Mouse (Mus musculus): ENCODE measurements around the gene Fam173b. TPM values are rescaled to one million over a fixed set of nuclear protein-coding genes. Genes with fewer than 3 reads are reported as not detected.

Fam173b gene
- polyA plus RNA-seq, 1 experiment: 0.71 TPM

DNA sequence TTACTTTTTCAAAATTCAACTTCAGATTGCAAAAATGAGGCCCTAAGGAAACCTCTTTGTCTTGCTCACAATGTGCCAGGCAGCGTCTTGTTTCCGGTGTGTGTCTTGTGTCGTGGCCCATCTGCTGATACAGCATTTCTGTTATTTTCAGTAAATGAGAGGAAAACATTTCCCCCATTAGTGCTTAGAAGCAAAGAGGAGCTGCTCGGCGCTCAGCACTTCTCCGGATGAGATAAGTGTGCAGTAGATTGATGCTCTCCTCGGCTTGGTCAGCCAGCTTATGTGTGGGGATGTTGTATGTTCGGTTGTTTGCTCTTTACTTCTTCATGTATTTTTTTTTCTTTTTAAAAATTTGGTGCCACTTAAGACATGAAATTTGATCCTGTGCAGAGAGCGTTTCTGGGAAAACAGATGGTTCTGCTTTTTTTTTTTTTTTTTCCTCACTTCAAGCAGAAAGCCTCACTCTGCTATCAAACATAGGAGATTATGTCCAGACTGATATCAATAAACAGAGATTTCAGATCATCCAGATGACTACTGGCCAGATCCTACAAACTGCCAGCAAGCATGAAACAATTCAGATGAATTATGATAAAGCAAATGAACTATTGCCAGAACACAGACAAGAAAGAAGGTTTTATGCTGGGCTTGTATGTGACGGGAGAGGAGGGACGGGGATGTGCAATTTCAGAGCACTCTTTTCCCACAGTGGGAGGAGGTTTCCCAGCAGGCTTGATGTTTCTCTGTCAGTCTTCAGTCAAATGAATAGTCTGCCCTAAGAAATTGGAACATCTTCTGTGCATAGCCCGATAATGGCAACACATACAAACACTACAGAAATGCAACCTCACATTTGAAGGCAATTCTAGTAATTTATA lies 25.9 kb downstream of the Fam173b start:
- Histone ChIP-seq H3K36me3 (ENCODE audit: control insufficient read depth) (peaks cover 2% of the 10 kb centered on the region; the same call in 1 of the 2 replicates), H3K27me3 (ENCODE audit: control insufficient read depth) (no peaks in the 10 kb centered on the region), H3K4me3 (replicated peaks) (no peak overlapping the region), H3K4me1 (ENCODE audit: control insufficient read depth) (no peaks in the 10 kb centered on the region), H3K9me3 (ENCODE audit: control insufficient read depth, low read length) (no peaks in the 10 kb centered on the region)
- TF ChIP-seq TAL1 (IDR thresholded peaks at IDR 0.05; ENCODE audit: low read length) (no peak), GATA1 (IDR thresholded peaks at IDR 0.05; ENCODE audit: low read length) (no peak)

- Histone ChIP-seq H3K4me3 (replicated peaks) (no peak overlapping the region), H3K36me3 (ENCODE audit: control insufficient read depth) (no peaks in the 10 kb centered on the region), H3K27me3 (ENCODE audit: control insufficient read depth) (no peaks in the 10 kb centered on the region), H3K4me1 (ENCODE audit: control insufficient read depth) (no peaks in the 10 kb centered on the region), H3K9me3 (ENCODE audit: control insufficient read depth, low read length) (no peaks in the 10 kb centered on the region)
- TF ChIP-seq TAL1 (IDR thresholded peaks at IDR 0.05; ENCODE audit: low read length) (no peak), GATA1 (IDR thresholded peaks at IDR 0.05; ENCODE audit: low read length) (no peak)
These were observed 26.5 kb downstream of the Fam173b start for GRCm38 (mm10) chr15:31628180-31628579.

DNA sequence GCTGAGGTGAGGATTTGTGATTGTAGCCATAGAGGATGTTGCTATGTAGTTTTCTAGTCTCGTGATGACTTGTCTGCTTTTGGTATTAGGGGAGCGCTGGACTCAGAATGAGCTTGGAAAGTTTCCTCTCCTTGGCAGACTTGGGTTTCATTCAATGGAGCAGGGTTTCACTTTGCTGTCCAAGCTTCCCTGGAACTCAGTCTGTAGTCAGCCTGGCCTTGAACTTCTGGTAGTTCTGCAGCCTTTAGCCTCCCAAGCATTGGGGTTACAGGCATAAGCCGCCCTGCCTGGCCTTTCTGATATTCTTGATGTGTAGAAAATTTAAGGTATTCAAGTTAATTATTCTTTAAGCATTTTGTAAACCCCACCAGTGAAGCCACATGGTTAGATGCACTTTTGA lies 27.9 kb downstream of the Fam173b start:
- Histone ChIP-seq H3K9me3 (ENCODE audit: control insufficient read depth, low read length) (no peaks in the 10 kb centered on the region), H3K4me3 (replicated peaks) (no peak overlapping the region), H3K4me1 (ENCODE audit: control insufficient read depth) (no peaks in the 10 kb centered on the region), H3K36me3 (ENCODE audit: control insufficient read depth) (no peaks in the 10 kb centered on the region), H3K27me3 (ENCODE audit: control insufficient read depth) (no peaks in the 10 kb centered on the region)
- no peak for TF ChIP-seq GATA1 (IDR thresholded peaks at IDR 0.05; ENCODE audit: low read length)
- no peak for TF ChIP-seq TAL1 (IDR thresholded peaks at IDR 0.05; ENCODE audit: low read length)

- no peak overlapping the region for H3K4me3 ChIP-seq (replicated peaks)
- TF ChIP-seq TAL1 (IDR thresholded peaks at IDR 0.05; ENCODE audit: low read length) (no peak), GATA1 (IDR thresholded peaks at IDR 0.05; ENCODE audit: low read length) (no peak)
These were observed 29.8 kb downstream of the Fam173b start for GRCm38 (mm10) chr15:31631396-31631858.

DNA sequence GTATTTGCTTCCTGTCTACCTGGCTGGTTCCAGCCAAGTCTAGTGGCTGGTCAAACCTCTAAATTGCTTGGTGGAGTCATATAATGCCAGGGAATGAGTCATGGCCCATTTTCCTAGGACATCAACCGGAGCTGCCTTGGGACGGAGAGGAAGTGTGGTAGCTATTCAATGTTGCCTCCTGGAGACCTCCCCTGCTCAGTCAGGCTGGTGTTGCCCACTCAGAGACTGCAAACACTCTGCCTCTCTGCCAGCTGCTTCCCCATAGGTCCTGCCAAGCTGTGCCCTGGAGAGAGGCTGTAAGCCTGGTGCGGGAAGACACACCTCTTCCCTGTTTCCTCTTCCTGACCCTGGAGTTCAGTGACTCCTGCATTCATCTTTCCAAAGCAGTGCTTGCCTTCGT lies 30.8 kb downstream of the Fam173b start:
- no peaks in the 10 kb centered on the region for H3K4me1 ChIP-seq (ENCODE audit: control insufficient read depth)
- no peaks in the 10 kb centered on the region for H3K27me3 ChIP-seq (ENCODE audit: control insufficient read depth)
- no peak for TF ChIP-seq TAL1 (IDR thresholded peaks at IDR 0.05; ENCODE audit: low read length)
- TF ChIP-seq GATA1 (IDR thresholded peaks at IDR 0.05; ENCODE audit: low read length): no peak
- no peak overlapping the region for H3K4me3 ChIP-seq (replicated peaks)
- no peaks in the 10 kb centered on the region for H3K36me3 ChIP-seq (ENCODE audit: control insufficient read depth)
- H3K9me3 ChIP-seq (ENCODE audit: control insufficient read depth, low read length): no peaks in the 10 kb centered on the region

More at GRCm38 (mm10) chr15:31631396-31631858, 29.8 kb downstream of the Fam173b start:
- H3K4me1 ChIP-seq (ENCODE audit: control insufficient read depth): no peaks in the 10 kb centered on the region
- no peaks in the 10 kb centered on the region for H3K36me3 ChIP-seq (ENCODE audit: control insufficient read depth)
- H3K27me3 ChIP-seq (ENCODE audit: control insufficient read depth): no peaks in the 10 kb centered on the region
- no peaks in the 10 kb centered on the region for H3K9me3 ChIP-seq (ENCODE audit: control insufficient read depth, low read length)

DNA sequence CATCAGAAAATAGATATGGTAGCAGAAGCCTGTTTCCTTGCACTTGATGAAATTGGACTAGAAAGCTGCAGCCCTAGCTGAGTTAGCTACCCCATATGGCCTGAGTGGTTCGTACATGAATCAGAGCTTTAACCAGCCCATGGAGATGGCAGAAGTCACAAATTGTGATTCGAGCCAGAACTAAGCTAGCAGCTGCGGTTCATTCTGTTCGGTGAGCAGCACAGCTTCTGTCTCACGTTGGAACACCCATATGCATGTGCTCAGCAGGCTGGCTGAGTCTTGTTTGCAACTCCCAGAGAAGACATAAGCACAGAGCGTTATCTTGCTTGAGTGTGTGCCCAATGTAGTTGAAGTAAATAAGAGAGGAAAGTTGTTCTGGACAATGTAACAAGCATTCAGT lies 32.9 kb downstream of the Fam173b start:
- TF ChIP-seq TAL1 (IDR thresholded peaks at IDR 0.05; ENCODE audit: low read length): no peak
- Histone ChIP-seq H3K4me1 (ENCODE audit: control insufficient read depth) (no peaks in the 10 kb centered on the region), H3K9me3 (ENCODE audit: control insufficient read depth, low read length) (no peaks in the 10 kb centered on the region), H3K27me3 (ENCODE audit: control insufficient read depth) (no peaks in the 10 kb centered on the region), H3K36me3 (ENCODE audit: control insufficient read depth) (no peaks in the 10 kb centered on the region), H3K4me3 (replicated peaks) (no peak overlapping the region)

DNA sequence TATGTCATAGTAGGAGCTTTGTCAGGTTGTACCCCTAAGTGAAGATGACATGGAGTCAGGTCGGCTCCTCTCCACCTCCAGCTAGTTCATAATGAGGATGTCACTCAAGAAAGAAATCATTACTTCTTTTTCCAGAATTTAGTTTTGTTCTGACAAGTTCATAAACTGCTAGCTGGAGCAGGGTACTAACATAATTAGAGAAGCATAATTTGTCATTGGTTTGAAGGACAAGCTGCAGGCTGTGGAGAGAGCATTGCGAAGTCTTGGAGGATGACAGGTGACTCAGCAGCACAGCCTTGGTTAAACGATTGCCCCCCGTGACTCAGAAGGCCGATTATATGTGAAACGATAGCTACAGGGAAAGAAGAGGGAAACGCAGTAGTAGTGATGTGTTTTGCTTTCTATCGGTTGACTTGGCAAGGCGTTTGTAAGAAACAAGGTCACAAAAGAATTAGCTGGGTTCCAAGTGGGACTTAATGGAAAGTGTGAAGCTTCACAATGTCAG lies 34.5 kb downstream of the Fam173b start:
- Histone ChIP-seq H3K4me3 (replicated peaks) (no peak overlapping the region), H3K4me1 (ENCODE audit: control insufficient read depth) (no peaks in the 10 kb centered on the region), H3K9me3 (ENCODE audit: control insufficient read depth, low read length) (no peaks in the 10 kb centered on the region), H3K36me3 (ENCODE audit: control insufficient read depth) (no peaks in the 10 kb centered on the region), H3K27me3 (ENCODE audit: control insufficient read depth) (no peaks in the 10 kb centered on the region)
- TF ChIP-seq TAL1 (IDR thresholded peaks at IDR 0.05; ENCODE audit: low read length): no peak
- TF ChIP-seq GATA1 (IDR thresholded peaks at IDR 0.05; ENCODE audit: low read length): no peak

GRCm38 (mm10) chr15:31647225-31647624 lies 45.6 kb downstream of the Fam173b start:
- H3K9me3 ChIP-seq (ENCODE audit: control insufficient read depth, low read length): no peaks in the 10 kb centered on the region

DNA sequence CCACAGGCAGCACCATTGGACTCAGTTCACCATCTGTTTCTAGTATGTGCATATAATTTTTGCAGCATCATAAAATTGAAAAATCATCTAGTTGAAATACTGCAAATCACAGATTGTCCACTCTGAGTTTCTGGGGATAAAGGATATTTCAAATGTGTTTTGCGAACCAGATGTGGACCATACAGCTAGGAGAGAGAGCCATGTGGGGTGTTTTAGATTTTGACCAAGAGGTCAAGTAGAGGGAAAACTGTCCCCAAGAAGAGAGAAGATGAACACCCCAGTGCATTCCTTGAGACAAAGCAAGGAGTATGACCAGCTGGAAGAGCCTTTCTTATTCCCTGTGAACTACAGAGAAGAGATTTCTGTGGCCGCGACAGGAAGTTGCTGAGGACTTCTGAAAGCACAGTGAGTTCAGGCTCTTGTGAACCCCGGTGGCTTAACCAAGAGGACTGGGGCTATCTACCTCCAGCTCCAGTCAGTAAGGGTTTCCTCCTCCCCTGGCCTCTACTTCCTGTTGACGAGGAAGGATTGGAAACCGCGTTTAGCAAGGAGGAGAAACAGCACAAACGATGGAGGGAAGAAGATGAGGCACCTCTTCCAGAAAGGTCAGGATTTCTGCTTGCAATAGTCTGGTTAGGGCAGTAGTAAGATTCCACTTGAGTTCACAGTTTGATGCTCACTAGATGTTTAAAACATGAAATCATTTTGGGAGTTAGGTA lies 46.4 kb downstream of the Fam173b start:
- Histone ChIP-seq H3K4me1 (ENCODE audit: control insufficient read depth) (no peaks in the 10 kb centered on the region), H3K36me3 (ENCODE audit: control insufficient read depth) (no peaks in the 10 kb centered on the region), H3K9me3 (ENCODE audit: control insufficient read depth, low read length) (no peaks in the 10 kb centered on the region), H3K27me3 (ENCODE audit: control insufficient read depth) (no peaks in the 10 kb centered on the region), H3K4me3 (replicated peaks) (no peak overlapping the region)
- TF ChIP-seq TAL1 (IDR thresholded peaks at IDR 0.05; ENCODE audit: low read length): no peak
- TF ChIP-seq GATA1 (IDR thresholded peaks at IDR 0.05; ENCODE audit: low read length): no peak

More at GRCm38 (mm10) chr15:31647225-31647624, 45.6 kb downstream of the Fam173b start:
- no peaks in the 10 kb centered on the region for H3K27me3 ChIP-seq (ENCODE audit: control insufficient read depth)
- no peak for TF ChIP-seq TAL1 (IDR thresholded peaks at IDR 0.05; ENCODE audit: low read length)
- no peak for TF ChIP-seq GATA1 (IDR thresholded peaks at IDR 0.05; ENCODE audit: low read length)
- no peak overlapping the region for H3K4me3 ChIP-seq (replicated peaks)
- no peaks in the 10 kb centered on the region for H3K4me1 ChIP-seq (ENCODE audit: control insufficient read depth)
- H3K36me3 ChIP-seq (ENCODE audit: control insufficient read depth): no peaks in the 10 kb centered on the region

Measured in erythroblast, embryonic 14.5 days (primary cell).